Comparison of ENCODE assay signal across 15 mouse cellular contexts in the genomic region with DNA sequence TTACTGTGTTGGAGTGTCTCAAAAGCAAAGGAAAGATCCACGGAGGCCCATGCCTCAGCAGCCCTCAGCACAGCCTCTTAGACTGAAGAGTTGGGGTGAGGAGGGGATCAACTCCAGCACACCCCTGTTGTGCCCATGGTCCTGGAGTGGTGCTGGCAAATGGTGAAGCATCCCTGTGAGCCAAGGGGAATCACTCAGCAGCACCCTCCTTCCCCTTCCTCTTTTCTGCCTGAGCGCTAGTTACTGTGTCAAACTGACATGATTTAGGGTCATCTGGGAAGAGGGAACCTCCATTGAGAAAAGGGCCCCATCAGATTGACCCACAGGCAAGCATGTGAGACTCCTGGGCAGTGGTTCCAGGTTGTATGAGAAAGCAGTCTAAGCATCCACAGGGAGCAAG.
"Had no signal": no experiment of that assay in that cellular context is flagged by ENCODE, and none has a peak within 500 bp of the region (broad histone marks: within the 10 kb centered on the region; RNA-seq: fewer than 3 reads in every experiment).

No protein-coding gene starts in this region.

- ATAC-seq: liver, postnatal 0 days; lung, postnatal 0 days; midbrain, embryonic 16.5 days had no signal

- DNase-seq: liver, postnatal 0 days; lung, adult 2 months; lung, postnatal 14 days; lung, postnatal 36 days; midbrain, embryonic 14.5 days; retina, postnatal 1 day; right cerebral cortex, adult 18-20 months; right cerebral cortex, postnatal 25 days; right cerebral cortex, postnatal 4 days; spleen, adult 18-20 months; thymus, adult 18-20 months; thymus, postnatal 14 days; thymus, postnatal 36 days had no signal
